Mouse (Mus musculus) heart, postnatal 0 days (tissue): ENCODE results near the gene Tgfb2.

ENCODE experiments used
- CTCF ChIP-seq: IDR thresholded peaks from 2 replicates; pipeline ENCODE4 v1.5.1; 2016; ENCODE audit warnings: antibody characterized with exemption, control low read depth, low read depth
- EP300 ChIP-seq: IDR thresholded peaks from 2 replicates; pipeline ENCODE4 v1.6.1; 2016; ENCODE audit warnings: antibody characterized with exemption, low read depth

DNA sequence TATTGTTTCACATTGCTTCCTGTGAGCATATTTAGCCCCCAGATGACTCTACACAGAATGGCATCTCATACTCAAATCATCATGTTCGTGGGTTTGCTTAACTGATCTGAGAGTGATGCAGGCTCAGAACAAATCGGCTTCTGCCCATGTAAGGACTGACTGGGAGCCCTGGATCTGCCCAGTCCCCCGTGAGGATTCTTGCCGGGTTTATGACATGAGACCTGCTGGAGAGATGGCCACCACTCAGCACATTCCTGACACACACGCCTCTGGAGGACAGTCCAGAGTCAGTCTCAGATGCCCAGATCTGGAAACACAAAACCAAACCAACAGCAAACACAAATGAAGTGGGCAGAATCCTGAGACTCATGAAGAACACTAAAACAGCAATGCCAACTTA lies 128.5 kb downstream of the Tgfb2 start:
- TF ChIP-seq CTCF (no peak), EP300 (no peak)
